Mouse (Mus musculus) layer of hippocampus, adult 9-11 months (tissue): Measurements from ENCODE around the gene Tead2.
"Not testable (repeated sequence)": the region's sequence is repeated elsewhere in the genome, so short reads cannot be mapped to it uniquely, and the experiment has no call there.

Experiments used
- DNase-seq: peaks from one replicate; pipeline ENCODE4 v3.0.0; 2022

The Tead2 gene

GRCm38 (mm10) chr7:45215673-45216441, at the start of gene Tead2:
Tead2 (plus strand) TSS chr7:45215753.
- no peak for DNase-seq

- DNase-seq = peak; percentile 75
These were observed 48.6 kb upstream of the Tead2 start for GRCm38 (mm10) chr7:45166950-45167401.

GRCm38 (mm10) chr7:45167761-45168445, 47.6 kb upstream of the Tead2 start:
- DNase-seq = peak; percentile 81

- DNase-seq = no peak
These were observed 46.9 kb upstream of the Tead2 start for GRCm38 (mm10) chr7:45168656-45169055.

- peak; percentile 83 for DNase-seq
These were observed 46.1 kb upstream of the Tead2 start for GRCm38 (mm10) chr7:45169495-45169894.

- DNase-seq = no peak
These were observed 42.6 kb upstream of the Tead2 start for GRCm38 (mm10) chr7:45172974-45173373.

GRCm38 (mm10) chr7:45173772-45174171, 41.8 kb upstream of the Tead2 start:
- DNase-seq = not testable (repeated sequence)

- no peak for DNase-seq
These were observed 40.8 kb upstream of the Tead2 start for GRCm38 (mm10) chr7:45174567-45175280.

- DNase-seq = no peak
These were observed 40.2 kb upstream of the Tead2 start for GRCm38 (mm10) chr7:45175398-45175797.

- DNase-seq = no peak
These were observed 39.6 kb upstream of the Tead2 start for GRCm38 (mm10) chr7:45175929-45176328.

GRCm38 (mm10) chr7:45176356-45176755, 39.2 kb upstream of the Tead2 start:
- no peak for DNase-seq

- no peak for DNase-seq
These were observed 37.0 kb upstream of the Tead2 start for GRCm38 (mm10) chr7:45178550-45178949.

GRCm38 (mm10) chr7:45179469-45179868, 36.1 kb upstream of the Tead2 start, which contains the start of gene Gfy:
Gfy (minus strand) TSS chr7:45179569.
- no peak for DNase-seq

GRCm38 (mm10) chr7:45180896-45181477, 34.6 kb upstream of the Tead2 start, which contains the start of gene Pth2:
Pth2 (plus strand) TSS chr7:45180995.
- no peak for DNase-seq

- no peak for DNase-seq
These were observed 34.0 kb upstream of the Tead2 start for GRCm38 (mm10) chr7:45181540-45181939.

- peak; percentile 90 for DNase-seq
These were observed 33.4 kb upstream of the Tead2 start for GRCm38 (mm10) chr7:45182199-45182601.

GRCm38 (mm10) chr7:45182606-45183005, 32.9 kb upstream of the Tead2 start:
- no peak for DNase-seq

GRCm38 (mm10) chr7:45183672-45184071, 31.9 kb upstream of the Tead2 start:
- no peak for DNase-seq

GRCm38 (mm10) chr7:45185921-45186320, 29.6 kb upstream of the Tead2 start:
- DNase-seq = no peak

GRCm38 (mm10) chr7:45189600-45189999, 26.0 kb upstream of the Tead2 start:
- DNase-seq = no peak

- DNase-seq = no peak
These were observed 25.4 kb upstream of the Tead2 start for GRCm38 (mm10) chr7:45190186-45190585.

- DNase-seq = no peak
These were observed 24.4 kb upstream of the Tead2 start for GRCm38 (mm10) chr7:45191161-45191560.

GRCm38 (mm10) chr7:45191803-45192363, 23.7 kb upstream of the Tead2 start:
- no peak for DNase-seq
